Mouse (Mus musculus): ENCODE results near the gene Glis3.

GRCm38 (mm10) chr19:28530846-28531245 lies 149.0 kb downstream of the Glis3 start:
- TF ChIP-seq CTCF (IDR thresholded peaks at IDR 0.05; ENCODE audit: low read depth) (peak; percentile 93), EP300 (IDR thresholded peaks at IDR 0.05; ENCODE audit: low read depth) (no peak)

Data from liver, embryonic 14.5 days (tissue).